Mouse (Mus musculus) ES-E14 (cell line): Measurements from ENCODE around the gene Tmem9. TPM values are rescaled to one million over a fixed set of nuclear protein-coding genes. Genes with fewer than 3 reads are reported as not detected.

ENCODE experiments used
- DNase-seq: peaks from one replicate; pipeline ENCODE4 v3.0.0-alpha.2; 2013; ENCODE audit warnings: low read depth, low spot score
- H3K27ac ChIP-seq: 2 replicates; pipeline ENCODE4 v1.5.1; 2012; ENCODE audit warnings: low read depth, mild to moderate bottlenecking, low read length, moderate library complexity, mixed read lengths; ENCODE audit not compliant: poor library complexity, insufficient read depth, severe bottlenecking
- H3K36me3 ChIP-seq: 2 replicates; pipeline ENCODE4 v1.6.1; 2012; ENCODE audit warnings: mild to moderate bottlenecking, low read length, moderate library complexity, mixed read lengths; ENCODE audit not compliant: control insufficient read depth, poor library complexity, insufficient read depth, severe bottlenecking
- H3K4me1 ChIP-seq, 2 experiments: fragments of 150-350 bp in 1 of 2; sonication (generic) in 1 of 2; 2 replicates each; pipeline ENCODE4 v1.6.1; 2012; ENCODE audit warnings: low read length in 2 of 2, mild to moderate bottlenecking in 1 of 2, mixed read lengths in 1 of 2; ENCODE audit not compliant: control insufficient read depth in 2 of 2, insufficient read depth in 2 of 2, poor library complexity in 1 of 2
- H3K4me3 ChIP-seq, 2 experiments: fragments of 150-350 bp in 1 of 2; sonication (generic) in 1 of 2; 2 replicates each; pipeline ENCODE4 v1.5.1; 2012; ENCODE audit warnings: low read length in 2 of 2, low read depth in 1 of 2, mild to moderate bottlenecking in 1 of 2, mixed read lengths in 1 of 2; ENCODE audit not compliant: insufficient read depth in 1 of 2, poor library complexity in 1 of 2, severe bottlenecking in 1 of 2
- H3K9ac ChIP-seq: 2 replicates; pipeline ENCODE4 v1.6.1; 2012; ENCODE audit warnings: low read depth, mild to moderate bottlenecking, low read length, mixed read lengths; ENCODE audit not compliant: poor library complexity, insufficient read depth, severe bottlenecking
- H3K9me3 ChIP-seq: fragments of 150-350 bp; sonication (generic); 2 replicates; pipeline ENCODE4 v1.6.1; 2012; ENCODE audit warnings: low read depth, mild to moderate bottlenecking, low read length; ENCODE audit not compliant: control insufficient read depth, insufficient read depth
- CHD2 ChIP-seq: IDR thresholded peaks from 2 replicates; pipeline ENCODE4 v1.6.1; 2014; ENCODE audit warnings: mild to moderate bottlenecking, low read depth, low read length, inconsistent platforms
- HCFC1 ChIP-seq: IDR thresholded peaks from 2 replicates; pipeline ENCODE4 v1.6.1; 2012; ENCODE audit warnings: low read length, inconsistent platforms, borderline replicate concordance; ENCODE audit not compliant: insufficient read depth
- MAFK ChIP-seq: IDR thresholded peaks from 2 replicates; pipeline ENCODE4 v1.6.1; 2014; ENCODE audit warnings: mild to moderate bottlenecking, low read depth, low read length, inconsistent platforms; ENCODE audit not compliant: insufficient read depth
- ZC3H11A ChIP-seq: IDR thresholded peaks from 2 replicates; pipeline ENCODE4 v1.6.1; 2012; ENCODE audit warnings: low read depth, mild to moderate bottlenecking, inconsistent platforms, low read length, borderline replicate concordance
- ZNF384 ChIP-seq: IDR thresholded peaks from 2 replicates; pipeline ENCODE4 v1.6.1; 2012; ENCODE audit warnings: low read depth, low read length, inconsistent platforms
- in situ Hi-C, 2 experiments: fragments of 600-800 bp; cut with MboI; formaldehyde crosslinking; loops; one replicate each; pipeline ENCODE4 v1.15.1; 2025; ENCODE audit warnings: low sequenced_read_pairs in 2 of 2, inconsistent platforms in 1 of 2; ENCODE audit not compliant: unreplicated experiment in 2 of 2
- total RNA-seq: library from RNA; depleted of rRNA; stranded (reverse); fragments of 300-350 nt; gene quantifications from 2 replicates; pipeline ENCODE4 v1.2.3, GENCODE M21; 2012

Tmem9 gene
- total RNA-seq, 1 experiment = 52.8 TPM

DNA sequence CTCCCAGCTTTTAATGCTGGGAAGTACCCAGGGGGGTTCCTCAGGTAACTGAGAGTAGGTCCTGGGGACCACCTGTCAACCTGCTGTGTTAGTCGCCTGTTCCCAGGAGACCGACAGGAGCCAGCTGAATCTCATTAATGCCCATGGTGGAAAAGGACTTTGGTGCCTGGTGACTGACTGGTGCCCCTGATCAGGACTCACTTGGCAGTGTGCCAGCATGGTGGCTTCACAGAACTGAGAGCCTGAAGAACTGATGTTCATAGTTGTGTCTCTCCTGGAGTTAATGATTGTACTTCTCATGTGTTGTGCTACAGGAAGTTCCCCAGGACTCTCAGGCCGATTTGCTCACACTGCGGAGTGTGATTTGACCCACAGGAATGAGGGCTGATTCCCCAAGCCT lies 14.5 kb upstream of the Tmem9 start:
- no peaks in the 10 kb centered on the region for H3K9me3 ChIP-seq
- H3K9ac ChIP-seq = no peak overlapping the region
- no peak overlapping the region for H3K4me3 ChIP-seq
- H3K27ac ChIP-seq = no peak overlapping the region
- no peaks in the 10 kb centered on the region for H3K36me3 ChIP-seq
- no peak for TF ChIP-seq MAFK
- no peak for TF ChIP-seq ZNF384
- TF ChIP-seq ZC3H11A = no peak
- TF ChIP-seq HCFC1 = no peak
- no peak for TF ChIP-seq CHD2
- no peak for DNase-seq
- H3K4me1 ChIP-seq = no peaks in the 10 kb centered on the region
- in situ Hi-C loops = no loop called here

DNA sequence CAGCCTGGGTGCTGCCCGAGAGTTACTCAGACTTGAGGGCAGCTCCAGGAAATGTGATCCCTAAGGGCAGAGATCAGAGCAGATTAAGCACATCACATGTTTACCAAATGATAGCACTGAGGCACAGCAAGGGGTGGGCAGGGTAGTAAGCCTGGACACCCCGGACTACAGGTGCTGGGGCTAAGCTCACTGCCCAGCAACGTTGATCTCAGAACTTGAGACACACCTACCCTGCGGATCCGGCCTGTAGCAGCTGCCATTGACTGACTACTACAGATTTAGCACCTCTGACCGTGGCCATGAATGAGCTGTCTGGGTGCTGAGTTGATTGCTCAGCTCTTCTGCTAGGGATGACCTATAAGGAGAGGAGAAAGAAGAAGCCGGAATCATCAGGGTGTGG lies 10.4 kb upstream of the Tmem9 start:
- TF ChIP-seq CHD2 (no peak), MAFK (no peak), HCFC1 (no peak), ZNF384 (no peak), ZC3H11A (no peak)
- in situ Hi-C loops = no loop called here

DNA sequence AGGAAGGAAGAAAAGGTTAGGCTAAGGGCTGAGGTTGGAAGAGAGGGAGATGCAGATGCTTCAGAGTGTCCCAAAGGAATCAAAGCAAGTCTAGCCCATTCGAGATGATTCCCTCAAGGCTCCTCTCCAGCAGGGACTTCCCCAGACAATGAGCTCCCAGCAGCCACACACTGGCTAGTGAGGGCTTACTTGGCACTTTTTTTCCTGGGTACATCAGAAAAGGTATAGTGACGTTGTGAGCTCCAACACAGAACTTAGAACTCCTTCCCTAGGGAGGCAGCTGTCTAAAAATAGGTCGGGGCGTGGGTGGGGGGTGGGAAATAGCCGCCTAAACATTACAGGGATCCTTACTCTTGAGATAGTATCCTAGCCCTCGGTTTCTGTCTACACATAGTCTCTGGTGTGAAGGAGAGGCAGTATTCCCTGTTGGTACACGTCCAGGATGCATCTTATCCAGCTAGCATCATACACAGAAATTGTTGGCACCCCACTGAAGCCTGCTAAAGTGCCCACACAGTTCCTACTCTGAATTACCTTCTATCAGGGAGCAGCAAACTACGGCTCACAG lies 8.1 kb upstream of the Tmem9 start:
- H3K9me3 ChIP-seq = no peaks in the 10 kb centered on the region
- TF ChIP-seq ZNF384 = no peak
- TF ChIP-seq HCFC1 = no peak
- TF ChIP-seq MAFK = no peak
- TF ChIP-seq CHD2 = no peak
- TF ChIP-seq ZC3H11A = no peak
- no peak overlapping the region for H3K4me3 ChIP-seq
- no peak overlapping the region for H3K9ac ChIP-seq
- H3K27ac ChIP-seq = no peak overlapping the region
- DNase-seq = no peak
- no peaks in the 10 kb centered on the region for H3K4me1 ChIP-seq
- no peaks in the 10 kb centered on the region for H3K36me3 ChIP-seq
- in situ Hi-C loops = no loop called here

More for the DNA sequence above, 10.4 kb upstream of the Tmem9 start:
- no peak overlapping the region for H3K27ac ChIP-seq
- H3K36me3 ChIP-seq = no peaks in the 10 kb centered on the region
- no peaks in the 10 kb centered on the region for H3K9me3 ChIP-seq
- no peak overlapping the region for H3K9ac ChIP-seq
- no peak for DNase-seq
- no peak overlapping the region for H3K4me3 ChIP-seq
- no peaks in the 10 kb centered on the region for H3K4me1 ChIP-seq

DNA sequence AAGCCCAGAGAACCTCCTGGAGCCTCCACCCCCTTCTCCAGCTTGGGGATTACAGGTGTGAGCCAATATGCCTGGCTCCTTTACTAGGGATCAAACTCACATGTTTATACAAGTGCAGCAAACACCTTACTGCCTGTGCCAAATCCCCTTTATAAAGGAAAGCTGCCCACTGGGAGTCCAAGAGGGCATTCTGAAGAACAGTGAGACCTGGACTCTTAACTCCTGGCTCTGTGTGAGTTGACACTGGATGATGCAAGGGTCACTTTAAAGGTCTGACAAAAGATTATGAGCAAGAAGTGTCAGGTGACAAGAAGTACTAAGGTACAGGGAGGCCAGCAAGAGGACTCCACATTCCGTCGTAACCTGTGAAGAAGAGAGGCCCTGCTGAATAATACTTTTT lies 6.5 kb upstream of the Tmem9 start:
- in situ Hi-C loops = no loop called here
- H3K9me3 ChIP-seq = no peaks in the 10 kb centered on the region
- no peak for DNase-seq
- H3K36me3 ChIP-seq = no peaks in the 10 kb centered on the region
- TF ChIP-seq ZNF384 (no peak), MAFK (no peak), HCFC1 (no peak), CHD2 (no peak), ZC3H11A (no peak)
- no peak overlapping the region for H3K4me3 ChIP-seq
- H3K27ac ChIP-seq = no peak overlapping the region
- H3K4me1 ChIP-seq = no peaks in the 10 kb centered on the region
- H3K9ac ChIP-seq = no peak overlapping the region
